Mouse (Mus musculus): ENCODE results near the gene Gm21746.
"Not testable (repeated sequence)": the region's sequence is repeated elsewhere in the genome, so short reads cannot be mapped to it uniquely, and the experiment has no call there.

The Gm21746 gene

DNA sequence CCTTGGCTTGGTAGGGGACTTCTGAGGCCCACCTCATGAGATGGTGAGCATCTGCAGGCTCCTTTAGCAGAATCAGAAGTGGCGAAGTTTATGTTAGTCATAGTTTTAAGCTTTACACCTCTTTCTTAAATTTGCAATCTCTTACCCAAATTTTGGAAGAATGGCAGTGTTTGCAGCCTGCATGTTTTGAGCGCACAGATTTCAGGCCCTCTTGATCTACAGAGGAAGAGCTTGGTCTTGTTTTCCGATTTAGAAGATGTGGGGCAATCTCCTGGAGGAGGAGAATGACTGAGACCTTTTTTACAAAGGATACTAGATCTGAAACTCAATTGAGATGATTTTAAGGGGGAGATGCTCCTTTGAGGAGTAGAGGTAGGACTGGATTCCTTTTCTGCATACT is at the start of gene Gm21746:
Gene Gm21746, minus strand, starts transcription at position 101 of the 400 bp plus-strand sequence.
- DNase-seq (ENCODE audit: low spot score in 2 of 2): not testable (repeated sequence)

DNA sequence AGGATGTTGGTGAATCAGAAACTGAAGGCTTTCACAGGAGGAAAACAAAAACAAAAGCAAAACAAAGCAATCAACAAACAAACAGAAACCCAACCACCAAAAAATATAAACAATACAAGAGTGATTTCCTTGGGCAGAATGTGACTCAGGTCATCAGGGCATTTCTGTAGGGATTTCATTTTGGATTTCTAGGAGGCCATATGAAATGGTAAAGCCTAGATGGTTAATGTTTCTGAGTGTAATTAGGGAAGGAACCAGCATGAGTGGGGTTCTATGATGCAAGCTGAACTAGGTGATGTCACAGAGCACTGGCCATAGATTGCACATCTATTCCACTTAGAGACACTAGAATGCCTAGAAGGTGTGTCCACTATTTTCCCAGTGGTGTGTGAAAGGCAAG is 29.0 kb upstream of the Gm21746 start, which contains the start of gene Gm20873:
Gene Gm20873, plus strand, starts transcription at position 301 of the 400 bp plus-strand sequence.
- not testable (repeated sequence) for DNase-seq (ENCODE audit: low spot score in 2 of 2)

Measured in spleen, postnatal 14 days (tissue).